Mouse (Mus musculus) testis, postnatal 10 days (tissue): Measurements from ENCODE around the gene Chaf1b.

Experiments used
- DNase-seq: peaks from one replicate; pipeline ENCODE4 v3.0.0; 2021; ENCODE audit warnings: low spot score

The Chaf1b gene

GRCm38 (mm10) chr16:93947396-93947795, 63.7 kb downstream of the Chaf1b start:
- DNase-seq: no peak
